Mouse (Mus musculus): ENCODE data around the gene Cdyl. TPM values are rescaled to one million over a fixed set of nuclear protein-coding genes. Genes with fewer than 3 reads are reported as not detected.

Gene Cdyl
- polyA plus RNA-seq, 1 experiment from 2014 or later = 13.1 TPM

Other genes starting within 250 kb of the Cdyl start
- gene Rpp40, start 246.5 kb downstream of the Cdyl start, polyA plus RNA-seq (2015; fragmentation: Nextera tagmentation; extraction: Ambion mirVana) = 16.3 and 17.2 TPM in 2 replicates